Mouse (Mus musculus): ENCODE measurements around the gene Serpina5. TPM values are rescaled to one million over a fixed set of nuclear protein-coding genes. Genes with fewer than 3 reads are reported as not detected.
"Not testable (repeated sequence)": the region's sequence is repeated elsewhere in the genome, so short reads cannot be mapped to it uniquely, and the experiment has no call there.

Gene Serpina5
- polyA plus RNA-seq, 1 experiment from 2014 or later = not detected

- H3K9me3 ChIP-seq = no peaks in the 10 kb centered on the region
- H3K36me3 ChIP-seq = no peaks in the 10 kb centered on the region
- H3K4me1 ChIP-seq (replicated peaks) = no peaks in the 10 kb centered on the region
- ATAC-seq (ENCODE audit: insufficient number of reproducible peaks, insufficient read depth, low FRiP score, low TSS enrichment, low read depth) = no peak
- H3K27ac ChIP-seq = no peak overlapping the region
- WGBS = 41% methylated on average over 1 of the region's 1 CpGs
- H3K9ac ChIP-seq (replicated peaks) = no peak overlapping the region
- no peak overlapping the region for H3K4me3 ChIP-seq (replicated peaks)
- H3K4me2 ChIP-seq = no peak overlapping the region
- H3K27me3 ChIP-seq = no peaks in the 10 kb centered on the region
Observed at GRCm38 (mm10) chr12:104071708-104072107, 29.2 kb upstream of the Serpina5 start.

GRCm38 (mm10) chr12:104072286-104072685, 28.6 kb upstream of the Serpina5 start:
- Histone ChIP-seq H3K36me3 (no peaks in the 10 kb centered on the region), H3K9ac (replicated peaks) (no peak overlapping the region), H3K27ac (no peak overlapping the region), H3K4me1 (replicated peaks) (no peaks in the 10 kb centered on the region), H3K4me2 (no peak overlapping the region), H3K27me3 (no peaks in the 10 kb centered on the region), H3K4me3 (replicated peaks) (no peak overlapping the region), H3K9me3 (no peaks in the 10 kb centered on the region)
- WGBS = 64% methylated on average over 5 of the region's 5 CpGs
- ATAC-seq (ENCODE audit: insufficient number of reproducible peaks, insufficient read depth, low FRiP score, low TSS enrichment, low read depth) = no peak

- no peak overlapping the region for H3K4me2 ChIP-seq
Observed at GRCm38 (mm10) chr12:104090119-104090518, 10.8 kb upstream of the Serpina5 start.

DNA sequence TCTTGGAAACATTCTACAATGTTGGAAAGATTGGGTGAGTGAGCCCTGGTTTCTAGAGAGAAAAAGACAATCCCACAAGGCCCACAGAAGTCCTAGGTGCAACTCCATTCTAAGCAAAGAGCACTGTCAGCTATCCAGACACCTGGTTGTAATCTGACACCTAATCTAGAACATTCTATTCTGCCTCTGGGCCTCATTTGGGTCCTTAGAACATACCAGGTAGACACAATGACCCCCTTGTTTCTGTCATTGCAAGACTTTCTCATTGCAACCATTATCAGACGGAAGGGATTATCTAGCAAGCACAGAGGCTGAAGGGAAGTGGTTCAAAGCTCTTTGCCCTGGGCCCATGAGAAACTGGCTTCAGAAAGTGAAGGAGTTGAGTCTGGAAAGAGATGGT, 9.6 kb upstream of the Serpina5 start:
- Histone ChIP-seq H3K27ac (no peak overlapping the region), H3K4me2 (no peak overlapping the region), H3K27me3 (no peaks in the 10 kb centered on the region), H3K36me3 (no peaks in the 10 kb centered on the region), H3K9ac (replicated peaks) (no peak overlapping the region), H3K4me3 (replicated peaks) (no peak overlapping the region), H3K9me3 (no peaks in the 10 kb centered on the region), H3K4me1 (replicated peaks) (no peaks in the 10 kb centered on the region)
- no peak for ATAC-seq (ENCODE audit: insufficient number of reproducible peaks, insufficient read depth, low FRiP score, low TSS enrichment, low read depth)
- 83% methylated on average over 1 of the region's 1 CpGs for WGBS

More at GRCm38 (mm10) chr12:104090119-104090518, 10.8 kb upstream of the Serpina5 start:
- Histone ChIP-seq H3K9ac (replicated peaks) (no peak overlapping the region), H3K4me3 (replicated peaks) (no peak overlapping the region), H3K27me3 (no peaks in the 10 kb centered on the region), H3K27ac (no peak overlapping the region), H3K9me3 (no peaks in the 10 kb centered on the region), H3K4me1 (replicated peaks) (no peaks in the 10 kb centered on the region), H3K36me3 (no peaks in the 10 kb centered on the region)
- ATAC-seq (ENCODE audit: insufficient number of reproducible peaks, insufficient read depth, low FRiP score, low TSS enrichment, low read depth) = no peak
- WGBS = 76% methylated on average over 2 of the region's 2 CpGs

DNA sequence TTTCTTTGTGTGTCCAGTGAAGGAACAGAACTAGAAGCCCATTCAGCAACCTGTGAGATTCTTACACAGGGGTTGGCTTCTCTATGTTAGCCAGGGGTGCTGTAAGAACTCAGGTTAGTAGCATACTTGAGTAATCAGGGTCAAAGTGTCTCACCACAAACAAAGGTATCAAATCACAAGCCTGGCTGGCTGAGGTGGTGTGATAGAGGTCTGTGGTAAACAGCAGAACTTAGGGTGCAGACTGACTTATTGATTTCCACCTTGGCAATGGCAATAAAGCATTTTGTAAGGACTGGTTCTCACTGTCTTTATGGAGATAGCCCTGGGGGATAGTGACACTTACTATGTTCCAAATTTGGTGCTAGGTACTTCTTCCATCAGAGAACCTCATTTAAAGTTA, 4.9 kb downstream of the Serpina5 start:
- H3K4me1 ChIP-seq (replicated peaks) = no peaks in the 10 kb centered on the region
- no peak overlapping the region for H3K9ac ChIP-seq (replicated peaks)
- no peaks in the 10 kb centered on the region for H3K9me3 ChIP-seq
- no peak for ATAC-seq (ENCODE audit: insufficient number of reproducible peaks, insufficient read depth, low FRiP score, low TSS enrichment, low read depth)
- no peaks in the 10 kb centered on the region for H3K27me3 ChIP-seq
- no peak overlapping the region for H3K4me2 ChIP-seq
- H3K27ac ChIP-seq = no peak overlapping the region
- H3K4me3 ChIP-seq (replicated peaks) = no peak overlapping the region
- no peaks in the 10 kb centered on the region for H3K36me3 ChIP-seq

DNA sequence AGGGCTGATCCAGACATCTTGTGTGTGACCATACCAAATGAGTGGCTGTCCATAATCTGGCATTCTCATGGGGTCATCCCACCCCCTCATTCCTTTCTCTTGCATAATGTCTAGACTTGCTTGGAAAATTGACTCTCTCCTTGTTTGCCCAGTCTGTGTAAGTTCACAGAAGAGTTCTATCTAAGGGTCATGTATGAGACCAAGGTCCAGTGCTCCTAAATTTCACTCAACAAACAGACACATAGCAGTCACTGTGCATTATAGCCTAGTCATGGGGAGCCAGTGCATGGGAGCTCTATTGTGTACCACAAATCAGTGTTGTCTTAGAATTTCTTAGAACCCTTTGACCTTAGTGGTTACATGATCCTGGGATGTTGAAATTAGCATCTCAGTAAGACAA, 6.0 kb downstream of the Serpina5 start:
- Histone ChIP-seq H3K4me2 (no peak overlapping the region), H3K27ac (no peak overlapping the region), H3K4me1 (replicated peaks) (no peaks in the 10 kb centered on the region), H3K4me3 (replicated peaks) (no peak overlapping the region), H3K36me3 (no peaks in the 10 kb centered on the region), H3K9ac (replicated peaks) (no peak overlapping the region), H3K9me3 (no peaks in the 10 kb centered on the region), H3K27me3 (no peaks in the 10 kb centered on the region)
- no peak for ATAC-seq (ENCODE audit: insufficient number of reproducible peaks, insufficient read depth, low FRiP score, low TSS enrichment, low read depth)

GRCm38 (mm10) chr12:104108507-104108906, 7.6 kb downstream of the Serpina5 start:
- Histone ChIP-seq H3K27me3 (no peaks in the 10 kb centered on the region), H3K4me3 (replicated peaks) (no peak overlapping the region), H3K9me3 (no peaks in the 10 kb centered on the region), H3K9ac (replicated peaks) (no peak overlapping the region), H3K36me3 (no peaks in the 10 kb centered on the region), H3K27ac (no peak overlapping the region), H3K4me2 (no peak overlapping the region), H3K4me1 (replicated peaks) (no peaks in the 10 kb centered on the region)
- no peak for ATAC-seq (ENCODE audit: insufficient number of reproducible peaks, insufficient read depth, low FRiP score, low TSS enrichment, low read depth)
- 79% methylated on average over 2 of the region's 2 CpGs for WGBS

- H3K36me3 ChIP-seq = not testable (repeated sequence)
Observed at GRCm38 (mm10) chr12:104112333-104112732, 11.4 kb downstream of the Serpina5 start, which contains the start of gene Serpina3a. TSS of gene Serpina3a (plus strand) at chr12:104112724.

DNA sequence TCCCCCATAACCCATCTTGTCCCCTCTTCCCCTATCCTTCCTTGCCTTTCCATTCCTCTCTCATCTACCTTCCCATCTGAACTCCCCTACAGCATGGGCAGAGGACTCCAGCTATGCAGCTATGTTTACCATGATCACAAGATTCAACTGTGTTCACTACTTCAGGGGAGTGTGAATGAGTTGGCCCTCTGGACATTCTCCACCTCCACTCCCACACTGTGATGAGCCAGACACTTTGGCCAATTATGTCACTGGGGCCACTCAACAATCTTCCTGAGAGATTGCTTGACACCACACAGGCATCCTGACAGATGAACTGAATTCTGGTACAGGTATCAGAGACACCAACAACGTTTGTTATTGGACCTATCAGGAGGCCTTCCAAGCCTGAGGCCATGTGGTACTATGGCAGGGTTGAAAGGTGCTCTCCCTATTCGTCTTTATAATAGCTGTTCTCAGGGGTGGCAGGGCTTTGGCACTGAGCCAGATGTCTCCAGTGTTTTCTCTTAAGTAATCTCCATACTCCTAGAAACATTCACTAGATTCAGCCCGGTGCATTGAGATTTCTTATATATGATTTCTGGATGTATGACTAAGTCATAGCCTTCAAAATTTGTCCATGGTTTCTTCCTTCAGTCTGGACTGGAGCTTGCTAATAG, 14.1 kb downstream of the Serpina5 start:
- ATAC-seq (ENCODE audit: insufficient number of reproducible peaks, insufficient read depth, low FRiP score, low TSS enrichment, low read depth) = no peak
- H3K27me3 ChIP-seq = no peaks in the 10 kb centered on the region
- H3K36me3 ChIP-seq = no peaks in the 10 kb centered on the region
- H3K4me2 ChIP-seq = no peak overlapping the region
- H3K4me3 ChIP-seq (replicated peaks) = no peak overlapping the region
- H3K4me1 ChIP-seq (replicated peaks) = no peaks in the 10 kb centered on the region
- H3K9me3 ChIP-seq = no peaks in the 10 kb centered on the region
- H3K27ac ChIP-seq = no peak overlapping the region
- 58% methylated on average over 3 of the region's 3 CpGs for WGBS
- no peak overlapping the region for H3K9ac ChIP-seq (replicated peaks)

More at GRCm38 (mm10) chr12:104112333-104112732, 11.4 kb downstream of the Serpina5 start, which contains the start of gene Serpina3a:
- not testable (repeated sequence) for H3K9me3 ChIP-seq; H3K4me2 ChIP-seq; H3K4me1 ChIP-seq (replicated peaks); H3K9ac ChIP-seq (replicated peaks); ATAC-seq (ENCODE audit: insufficient number of reproducible peaks, insufficient read depth, low FRiP score, low TSS enrichment, low read depth); H3K27me3 ChIP-seq; H3K27ac ChIP-seq; H3K4me3 ChIP-seq (replicated peaks)
- WGBS = 92% methylated on average over 11 of the region's 11 CpGs

DNA sequence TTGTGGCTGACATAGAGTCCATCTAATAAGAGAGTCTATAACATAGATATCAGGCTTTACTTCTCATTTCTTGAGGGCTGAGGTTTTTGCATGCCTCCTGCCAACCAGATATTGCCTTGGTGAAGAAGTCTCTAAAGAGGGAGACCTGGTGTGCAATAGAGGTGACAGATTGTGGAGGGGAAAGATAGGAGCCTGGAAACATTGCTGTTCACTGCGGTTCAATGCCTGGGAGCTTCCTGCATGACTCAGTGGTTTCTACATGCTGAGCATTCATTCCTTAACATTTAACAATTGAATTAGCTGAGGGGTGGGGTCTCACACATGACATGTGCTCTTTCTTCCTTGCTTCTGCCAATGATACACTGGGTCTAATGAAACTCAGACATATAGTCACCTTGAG, 22.2 kb downstream of the Serpina5 start:
- no peak overlapping the region for H3K4me3 ChIP-seq (replicated peaks)
- ATAC-seq (ENCODE audit: insufficient number of reproducible peaks, insufficient read depth, low FRiP score, low TSS enrichment, low read depth) = no peak
- H3K9ac ChIP-seq (replicated peaks) = no peak overlapping the region
- WGBS = 78% methylated on average over 1 of the region's 1 CpGs
- H3K27me3 ChIP-seq = no peaks in the 10 kb centered on the region
- H3K4me1 ChIP-seq (replicated peaks) = no peaks in the 10 kb centered on the region
- H3K36me3 ChIP-seq = no peaks in the 10 kb centered on the region
- H3K4me2 ChIP-seq = no peak overlapping the region
- no peaks in the 10 kb centered on the region for H3K9me3 ChIP-seq
- H3K27ac ChIP-seq = no peak overlapping the region

DNA sequence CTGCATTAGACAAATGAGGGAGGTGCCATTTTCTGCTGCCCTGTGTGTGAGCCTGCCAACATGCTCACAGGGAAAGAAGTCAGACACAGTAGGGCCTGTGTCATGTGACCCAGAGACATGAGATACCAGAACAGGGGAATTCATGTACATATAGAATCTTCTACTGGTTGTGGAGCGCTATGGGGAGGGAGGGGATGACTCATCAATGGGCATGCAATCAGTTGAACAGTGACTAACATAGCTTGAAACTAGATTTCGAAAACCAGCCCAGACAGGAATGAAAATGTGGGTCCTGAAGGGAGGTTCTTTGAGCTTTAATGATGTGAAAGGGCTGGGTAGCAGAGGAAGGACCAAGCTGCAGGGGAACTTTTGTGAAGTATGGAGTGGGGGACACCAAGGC, 23.1 kb downstream of the Serpina5 start:
- Histone ChIP-seq H3K36me3 (no peaks in the 10 kb centered on the region), H3K4me3 (replicated peaks) (no peak overlapping the region), H3K9ac (replicated peaks) (no peak overlapping the region), H3K9me3 (no peaks in the 10 kb centered on the region), H3K27me3 (no peaks in the 10 kb centered on the region), H3K4me1 (replicated peaks) (no peaks in the 10 kb centered on the region), H3K4me2 (no peak overlapping the region), H3K27ac (no peak overlapping the region)
- WGBS = 92% methylated on average over 2 of the region's 2 CpGs
- ATAC-seq (ENCODE audit: insufficient number of reproducible peaks, insufficient read depth, low FRiP score, low TSS enrichment, low read depth) = no peak

DNA sequence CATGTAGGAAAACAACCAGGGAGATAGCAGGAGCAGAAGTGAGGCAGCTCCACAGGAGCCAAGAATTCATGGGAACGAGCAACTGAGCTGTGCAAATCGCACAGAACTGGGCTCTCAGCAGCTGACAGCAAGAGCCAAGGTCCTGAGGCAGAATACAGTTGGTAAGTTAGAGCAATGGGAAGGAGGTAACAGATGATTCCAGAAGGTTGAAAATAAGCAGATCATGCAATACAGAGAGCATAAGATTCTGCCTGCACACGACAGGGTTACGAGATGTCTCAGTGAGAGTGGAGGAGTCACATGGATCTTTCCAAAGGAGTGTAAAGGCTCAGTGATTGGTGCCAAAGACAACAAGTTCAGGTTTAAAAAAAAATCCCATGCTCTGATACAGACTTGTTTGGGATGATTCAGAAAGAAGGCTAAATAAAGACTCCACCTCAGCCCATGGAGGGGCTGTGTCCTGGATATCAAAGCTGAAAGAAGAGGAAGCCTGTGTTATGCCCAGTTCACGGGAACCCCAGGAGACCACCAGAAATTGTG, 24.2 kb downstream of the Serpina5 start:
- H3K9me3 ChIP-seq = no peaks in the 10 kb centered on the region
- H3K27me3 ChIP-seq = no peaks in the 10 kb centered on the region
- H3K4me1 ChIP-seq (replicated peaks) = no peaks in the 10 kb centered on the region
- no peaks in the 10 kb centered on the region for H3K36me3 ChIP-seq
- ATAC-seq (ENCODE audit: insufficient number of reproducible peaks, insufficient read depth, low FRiP score, low TSS enrichment, low read depth) = no peak
- no peak overlapping the region for H3K4me2 ChIP-seq
- H3K9ac ChIP-seq (replicated peaks) = no peak overlapping the region
- H3K4me3 ChIP-seq (replicated peaks) = no peak overlapping the region
- H3K27ac ChIP-seq = no peak overlapping the region
- 86% methylated on average over 5 of the region's 5 CpGs for WGBS

Data from limb, embryonic 12.5 days (tissue).